In the genomic region with DNA sequence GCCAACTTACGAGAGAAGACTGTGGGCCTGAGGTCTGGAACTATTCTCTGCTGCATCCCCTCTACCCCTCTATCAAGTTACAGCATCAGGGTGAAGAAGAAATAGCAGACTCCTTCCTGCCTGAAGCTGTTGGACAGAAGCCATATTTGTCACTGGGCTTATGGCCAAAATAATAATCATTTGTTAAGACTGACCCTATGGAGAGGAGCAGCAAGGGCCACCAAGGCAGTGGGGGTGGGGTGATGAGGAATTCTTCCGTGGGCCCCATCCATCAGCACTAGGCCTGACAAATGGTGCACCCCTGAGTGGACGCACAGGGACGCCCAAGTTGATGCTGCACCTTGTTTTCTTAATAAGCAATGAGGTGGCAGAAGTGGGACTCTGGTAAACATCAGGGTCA, we compare ENCODE assay signal across 21 mouse cellular contexts. TPM values are rescaled to one million over a fixed set of nuclear protein-coding genes. Genes with fewer than 3 reads are reported as not detected.
DNase-seq lines count a peak whose midpoint lies in the region; ATAC-seq lines count a peak whose summit lies in the region.
"Had no signal": no experiment of that assay in that cellular context is flagged by ENCODE, and none has a peak within 500 bp of the region (broad histone marks: within the 10 kb centered on the region; RNA-seq: fewer than 3 reads in every experiment).

No protein-coding gene starts in this region.

- H3K36me3 ChIP-seq in kidney, embryonic 15.5 days = no peaks in the 10 kb centered on the region
- H3K36me3 ChIP-seq in lung, embryonic 15.5 days = no peaks in the 10 kb centered on the region
- no peaks in the 10 kb centered on the region for H3K36me3 ChIP-seq in intestine, embryonic 15.5 days
- H3K36me3 ChIP-seq: forebrain, embryonic 12.5 days; heart, embryonic 13.5 days; hindbrain, embryonic 15.5 days; limb, embryonic 15.5 days; midbrain, embryonic 13.5 days; neural tube, embryonic 13.5 days had no signal

- H3K27me3 ChIP-seq in kidney, embryonic 15.5 days = peaks cover 11% of the 10 kb centered on the region; the same call in 1 of the 2 replicates
- H3K27me3 ChIP-seq in lung, embryonic 15.5 days = no peaks in the 10 kb centered on the region
- no peaks in the 10 kb centered on the region for H3K27me3 ChIP-seq in intestine, embryonic 15.5 days (replicated peaks)
- H3K27me3 ChIP-seq: forebrain, embryonic 12.5 days; hindbrain, embryonic 15.5 days; limb, embryonic 15.5 days; midbrain, embryonic 13.5 days; neural tube, embryonic 13.5 days had no signal

- H3K27ac ChIP-seq in kidney, embryonic 15.5 days = no peak overlapping the region
- H3K27ac ChIP-seq in lung, embryonic 15.5 days = no peak overlapping the region
- H3K27ac ChIP-seq in intestine, embryonic 15.5 days = 0 out of 2 replicates have a peak overlapping the region, but pooled peaks have one; percentile 7
- H3K27ac ChIP-seq: forebrain, embryonic 12.5 days; gastrocnemius, adult 2 months; heart, embryonic 13.5 days; hindbrain, embryonic 15.5 days; limb, embryonic 15.5 days; midbrain, embryonic 13.5 days; neural tube, embryonic 13.5 days had no signal

- intact Hi-C loops in gastrocnemius, postnatal 36 days (cut with DNase I) = no loop called here

- no peak overlapping the region for H3K9ac ChIP-seq in kidney, embryonic 15.5 days
- H3K9ac ChIP-seq in lung, embryonic 15.5 days = no peak overlapping the region
- H3K9ac ChIP-seq in intestine, embryonic 15.5 days = no peak overlapping the region
- H3K9ac ChIP-seq: forebrain, embryonic 12.5 days; heart, embryonic 13.5 days; hindbrain, embryonic 15.5 days; limb, embryonic 15.5 days; midbrain, embryonic 13.5 days; neural tube, embryonic 13.5 days had no signal

- H3K4me2 ChIP-seq in kidney, embryonic 15.5 days = no peak overlapping the region
- H3K4me2 ChIP-seq in lung, embryonic 15.5 days = no peak overlapping the region
- H3K4me2 ChIP-seq in intestine, embryonic 15.5 days (replicated peaks) = no peak overlapping the region
- H3K4me2 ChIP-seq: forebrain, embryonic 12.5 days; heart, embryonic 13.5 days; hindbrain, embryonic 15.5 days; limb, embryonic 15.5 days; midbrain, embryonic 13.5 days; neural tube, embryonic 13.5 days had no signal

- peaks cover 34% of the 10 kb centered on the region for H3K4me1 ChIP-seq in kidney, embryonic 15.5 days
- H3K4me1 ChIP-seq in lung, embryonic 15.5 days = peaks cover 20% of the 10 kb centered on the region
- peaks cover 21% of the 10 kb centered on the region for H3K4me1 ChIP-seq in intestine, embryonic 15.5 days (replicated peaks)

- DNase-seq in cerebellum, postnatal 10 days = peak; percentile 56 to 62
- DNase-seq in cerebellum, adult 18-20 months = no peak
- DNase-seq in kidney, postnatal 25 days = no peak
- DNase-seq in lung, adult 18-20 months = no peak
- DNase-seq in gastrocnemius, postnatal 36 days = no peak
- DNase-seq: adrenal gland, postnatal 25 days; cerebellum, adult 11 months; cerebellum, postnatal 25 days; embryo, embryonic 11 days; gastrocnemius, adult 2 months; heart, adult 18-20 months had no signal

- H3K4me3 ChIP-seq in kidney, embryonic 15.5 days (replicated peaks) = no peak overlapping the region
- no peak overlapping the region for H3K4me3 ChIP-seq in lung, embryonic 15.5 days
- no peak overlapping the region for H3K4me3 ChIP-seq in intestine, embryonic 15.5 days (replicated peaks)
- H3K4me3 ChIP-seq: forebrain, embryonic 12.5 days; gastrocnemius, adult 2 months; heart, embryonic 13.5 days; hindbrain, embryonic 15.5 days; limb, embryonic 15.5 days; midbrain, embryonic 13.5 days; neural tube, embryonic 13.5 days had no signal

- 0 out of 2 replicates have a peak, but pooled peaks have one; percentile 2 for ATAC-seq in kidney, embryonic 15.5 days (replicated peaks; ENCODE audit: low FRiP score)
- ATAC-seq in lung, embryonic 15.5 days (ENCODE audit: borderline replicate concordance, extremely low read depth, low FRiP score, low TSS enrichment) = peak; percentile 38; the same call in 1 of the 2 replicates
- peak; percentile 60 for ATAC-seq in intestine, embryonic 15.5 days
- ATAC-seq: CD4-positive, CD25-positive, alpha-beta regulatory T cell, adult 4 months; midbrain, embryonic 13.5 days had no signal

- H3K9me3 ChIP-seq in kidney, embryonic 15.5 days (replicated peaks) = no peaks in the 10 kb centered on the region
- H3K9me3 ChIP-seq in lung, embryonic 15.5 days = no peaks in the 10 kb centered on the region
- H3K9me3 ChIP-seq in intestine, embryonic 15.5 days = no peaks in the 10 kb centered on the region
- H3K9me3 ChIP-seq: forebrain, embryonic 12.5 days; heart, embryonic 13.5 days; hindbrain, embryonic 15.5 days; limb, embryonic 15.5 days; midbrain, embryonic 13.5 days; neural tube, embryonic 13.5 days had no signal

- WGBS in kidney, embryonic 15.5 days = 25% methylated on average over 4 of the region's 4 CpGs
- WGBS in lung, embryonic 15.5 days = 42% methylated on average over 4 of the region's 4 CpGs
- WGBS in intestine, embryonic 15.5 days = 50% methylated on average over 4 of the region's 4 CpGs

RNA-seq across cellular contexts. Expression of a gene that starts 38.9 kb away (rescaled TPM):
- 140 and 158 TPM in 2 replicates for polyA plus RNA-seq in kidney, embryonic 15.5 days (2015; fragmentation: Nextera tagmentation; extraction: Ambion mirVana)
- 112 and 113 TPM in 2 replicates for polyA plus RNA-seq in lung, embryonic 15.5 days (2015; fragmentation: Nextera tagmentation; extraction: Ambion mirVana)
- 147 and 163 TPM in 2 replicates for polyA plus RNA-seq in intestine, embryonic 15.5 days (2015; fragmentation: Nextera tagmentation; extraction: Ambion mirVana)
- 10 to 100 TPM; 38.0 to 52.1 TPM for total RNA-seq in gastrocnemius, postnatal 36 days (2021)
- polyA plus RNA-seq: CD4-positive, CD25-positive, alpha-beta regulatory T cell, adult 4 months had no signal

Comparison
In these comparisons a context has a peak if more than half of its experiments do, and no peak if none do; other contexts are left out.
1. DNase-seq: peak in cerebellum, postnatal 10 days (2 of 2); none in cerebellum, adult 18-20 months (0 of 2), kidney, postnatal 25 days (0 of 2), lung, adult 18-20 months (0 of 2) and gastrocnemius, postnatal 36 days (0 of 2).
2. ATAC-seq: peak in every context shown above with its lines; median percentile 60 in intestine, embryonic 15.5 days; 38 in lung, embryonic 15.5 days; 2 in kidney, embryonic 15.5 days.